Mouse (Mus musculus): ENCODE results near the gene St5. TPM values are rescaled to one million over a fixed set of nuclear protein-coding genes. Genes with fewer than 3 reads are reported as not detected.

Gene St5
- polyA plus RNA-seq, 1 experiment from 2014 or later: 53.3 TPM

- H3K9me3 ChIP-seq (ENCODE audit: control insufficient read depth, low read depth, low read length): no peaks in the 10 kb centered on the region
- no peak for ATAC-seq (ENCODE audit: insufficient number of reproducible peaks, insufficient read depth, low FRiP score, low read depth)
- H3K9ac ChIP-seq (replicated peaks; ENCODE audit: low read depth, low read length): no peak overlapping the region
- peaks cover 16% of the 10 kb centered on the region for H3K4me1 ChIP-seq (ENCODE audit: control insufficient read depth, insufficient read depth, low read length)
- no peak overlapping the region for H3K4me3 ChIP-seq (ENCODE audit: low read depth, low read length)
- no peaks in the 10 kb centered on the region for H3K36me3 ChIP-seq (ENCODE audit: control insufficient read depth, insufficient read depth, low read length)
- no peak overlapping the region for H3K4me2 ChIP-seq (replicated peaks; ENCODE audit: low read depth, low read length)
- H3K27ac ChIP-seq (ENCODE audit: low read length): no peak overlapping the region
- no peaks in the 10 kb centered on the region for H3K27me3 ChIP-seq (ENCODE audit: control insufficient read depth, insufficient read depth, low read length)
- 36% methylated on average over 9 of the region's 9 CpGs for WGBS
Observed at GRCm38 (mm10) chr7:109628935-109629609, 74.3 kb downstream of the St5 start.

- peaks cover 16% of the 10 kb centered on the region for H3K4me1 ChIP-seq (ENCODE audit: control insufficient read depth, insufficient read depth, low read length)
- no peak overlapping the region for H3K27ac ChIP-seq (ENCODE audit: low read length)
- H3K27me3 ChIP-seq (ENCODE audit: control insufficient read depth, insufficient read depth, low read length): no peaks in the 10 kb centered on the region
- no peaks in the 10 kb centered on the region for H3K9me3 ChIP-seq (ENCODE audit: control insufficient read depth, low read depth, low read length)
- 94% methylated on average over 2 of the region's 2 CpGs for WGBS
- no peak overlapping the region for H3K9ac ChIP-seq (replicated peaks; ENCODE audit: low read depth, low read length)
- no peak overlapping the region for H3K4me3 ChIP-seq (ENCODE audit: low read depth, low read length)
- no peaks in the 10 kb centered on the region for H3K36me3 ChIP-seq (ENCODE audit: control insufficient read depth, insufficient read depth, low read length)
- no peak for ATAC-seq (ENCODE audit: insufficient number of reproducible peaks, insufficient read depth, low FRiP score, low read depth)
- H3K4me2 ChIP-seq (replicated peaks; ENCODE audit: low read depth, low read length): no peak overlapping the region
Observed at GRCm38 (mm10) chr7:109627851-109628250, 75.6 kb downstream of the St5 start.

GRCm38 (mm10) chr7:109622234-109622838, 81.1 kb downstream of the St5 start:
- ATAC-seq (ENCODE audit: insufficient number of reproducible peaks, insufficient read depth, low FRiP score, low read depth): no peak
- H3K9me3 ChIP-seq (ENCODE audit: control insufficient read depth, low read depth, low read length): no peaks in the 10 kb centered on the region
- H3K4me1 ChIP-seq (ENCODE audit: control insufficient read depth, insufficient read depth, low read length): peaks cover 13% of the 10 kb centered on the region
- no peak overlapping the region for H3K9ac ChIP-seq (replicated peaks; ENCODE audit: low read depth, low read length)
- no peak overlapping the region for H3K4me3 ChIP-seq (ENCODE audit: low read depth, low read length)
- 79% methylated on average over 9 of the region's 9 CpGs for WGBS
- H3K27ac ChIP-seq (ENCODE audit: low read length): no peak overlapping the region
- no peaks in the 10 kb centered on the region for H3K36me3 ChIP-seq (ENCODE audit: control insufficient read depth, insufficient read depth, low read length)
- H3K27me3 ChIP-seq (ENCODE audit: control insufficient read depth, insufficient read depth, low read length): no peaks in the 10 kb centered on the region
- no peak overlapping the region for H3K4me2 ChIP-seq (replicated peaks; ENCODE audit: low read depth, low read length)

- WGBS: 31% methylated on average over 2 of the region's 2 CpGs
- no peak overlapping the region for H3K9ac ChIP-seq (replicated peaks; ENCODE audit: low read depth, low read length)
- H3K4me3 ChIP-seq (ENCODE audit: low read depth, low read length): no peak overlapping the region
- H3K27me3 ChIP-seq (ENCODE audit: control insufficient read depth, insufficient read depth, low read length): no peaks in the 10 kb centered on the region
- H3K36me3 ChIP-seq (ENCODE audit: control insufficient read depth, insufficient read depth, low read length): no peaks in the 10 kb centered on the region
- H3K27ac ChIP-seq (ENCODE audit: low read length): peak overlapping the region; percentile 13; the same call in 1 of the 2 replicates
- H3K4me2 ChIP-seq (replicated peaks; ENCODE audit: low read depth, low read length): no peak overlapping the region
- H3K4me1 ChIP-seq (ENCODE audit: control insufficient read depth, insufficient read depth, low read length): peaks cover 26% of the 10 kb centered on the region
- no peaks in the 10 kb centered on the region for H3K9me3 ChIP-seq (ENCODE audit: control insufficient read depth, low read depth, low read length)
- ATAC-seq (ENCODE audit: insufficient number of reproducible peaks, insufficient read depth, low FRiP score, low read depth): no peak
Observed at GRCm38 (mm10) chr7:109620967-109621366, 82.4 kb downstream of the St5 start.

- Histone ChIP-seq H3K9ac (replicated peaks; ENCODE audit: low read depth, low read length) (no peak overlapping the region), H3K27ac (ENCODE audit: low read length) (no peak overlapping the region), H3K36me3 (ENCODE audit: control insufficient read depth, insufficient read depth, low read length) (no peaks in the 10 kb centered on the region), H3K4me3 (ENCODE audit: low read depth, low read length) (no peak overlapping the region), H3K27me3 (ENCODE audit: control insufficient read depth, insufficient read depth, low read length) (no peaks in the 10 kb centered on the region), H3K4me1 (ENCODE audit: control insufficient read depth, insufficient read depth, low read length) (peaks cover 33% of the 10 kb centered on the region), H3K4me2 (replicated peaks; ENCODE audit: low read depth, low read length) (no peak overlapping the region), H3K9me3 (ENCODE audit: control insufficient read depth, low read depth, low read length) (no peaks in the 10 kb centered on the region)
- WGBS: 65% methylated on average over 3 of the region's 3 CpGs
- ATAC-seq (ENCODE audit: insufficient number of reproducible peaks, insufficient read depth, low FRiP score, low read depth): no peak
Observed at GRCm38 (mm10) chr7:109620288-109620687, 83.1 kb downstream of the St5 start.

GRCm38 (mm10) chr7:109618721-109619120, 84.7 kb downstream of the St5 start:
- Histone ChIP-seq H3K27ac (ENCODE audit: low read length) (no peak overlapping the region), H3K4me1 (ENCODE audit: control insufficient read depth, insufficient read depth, low read length) (peaks cover 44% of the 10 kb centered on the region), H3K9ac (replicated peaks; ENCODE audit: low read depth, low read length) (no peak overlapping the region; the same call in 1 of the 2 replicates), H3K9me3 (ENCODE audit: control insufficient read depth, low read depth, low read length) (no peaks in the 10 kb centered on the region), H3K36me3 (ENCODE audit: control insufficient read depth, insufficient read depth, low read length) (no peaks in the 10 kb centered on the region), H3K27me3 (ENCODE audit: control insufficient read depth, insufficient read depth, low read length) (no peaks in the 10 kb centered on the region), H3K4me3 (ENCODE audit: low read depth, low read length) (no peak overlapping the region), H3K4me2 (replicated peaks; ENCODE audit: low read depth, low read length) (no peak overlapping the region)
- no peak for ATAC-seq (ENCODE audit: insufficient number of reproducible peaks, insufficient read depth, low FRiP score, low read depth)
- whole genome bisulfite sequencing: 26% methylated on average over 6 of the region's 6 CpGs

- ATAC-seq (ENCODE audit: insufficient number of reproducible peaks, insufficient read depth, low FRiP score, low read depth): no peak
- no peaks in the 10 kb centered on the region for H3K9me3 ChIP-seq (ENCODE audit: control insufficient read depth, low read depth, low read length)
- H3K36me3 ChIP-seq (ENCODE audit: control insufficient read depth, insufficient read depth, low read length): no peaks in the 10 kb centered on the region
- no peak overlapping the region for H3K4me3 ChIP-seq (ENCODE audit: low read depth, low read length)
- peaks cover 47% of the 10 kb centered on the region for H3K4me1 ChIP-seq (ENCODE audit: control insufficient read depth, insufficient read depth, low read length)
- H3K4me2 ChIP-seq (replicated peaks; ENCODE audit: low read depth, low read length): no peak overlapping the region
- no peaks in the 10 kb centered on the region for H3K27me3 ChIP-seq (ENCODE audit: control insufficient read depth, insufficient read depth, low read length)
- H3K27ac ChIP-seq (ENCODE audit: low read length): no peak overlapping the region
- WGBS: 59% methylated on average over 3 of the region's 3 CpGs
- no peak overlapping the region for H3K9ac ChIP-seq (replicated peaks; ENCODE audit: low read depth, low read length)
Observed at GRCm38 (mm10) chr7:109617838-109618237, 85.6 kb downstream of the St5 start.

- Histone ChIP-seq H3K9ac (replicated peaks; ENCODE audit: low read depth, low read length) (peak overlapping the region; percentile 33; the same call in 1 of the 2 replicates), H3K4me1 (ENCODE audit: control insufficient read depth, insufficient read depth, low read length) (peaks cover 46% of the 10 kb centered on the region), H3K4me2 (replicated peaks; ENCODE audit: low read depth, low read length) (peak overlapping the region; percentile 60), H3K27me3 (ENCODE audit: control insufficient read depth, insufficient read depth, low read length) (no peaks in the 10 kb centered on the region), H3K36me3 (ENCODE audit: control insufficient read depth, insufficient read depth, low read length) (no peaks in the 10 kb centered on the region), H3K27ac (ENCODE audit: low read length) (peak overlapping the region; percentile 95), H3K9me3 (ENCODE audit: control insufficient read depth, low read depth, low read length) (no peaks in the 10 kb centered on the region), H3K4me3 (ENCODE audit: low read depth, low read length) (peak overlapping the region; percentile 32)
- peak; percentile 94 for ATAC-seq (ENCODE audit: insufficient number of reproducible peaks, insufficient read depth, low FRiP score, low read depth)
- 1% methylated on average over 25 of the region's 25 CpGs for WGBS
Observed at GRCm38 (mm10) chr7:109616034-109616979, 87.1 kb downstream of the St5 start.

Measured in stomach, embryonic 14.5 days (tissue).